ENCODE assay signal across 19 mouse cellular contexts in the genomic region with DNA sequence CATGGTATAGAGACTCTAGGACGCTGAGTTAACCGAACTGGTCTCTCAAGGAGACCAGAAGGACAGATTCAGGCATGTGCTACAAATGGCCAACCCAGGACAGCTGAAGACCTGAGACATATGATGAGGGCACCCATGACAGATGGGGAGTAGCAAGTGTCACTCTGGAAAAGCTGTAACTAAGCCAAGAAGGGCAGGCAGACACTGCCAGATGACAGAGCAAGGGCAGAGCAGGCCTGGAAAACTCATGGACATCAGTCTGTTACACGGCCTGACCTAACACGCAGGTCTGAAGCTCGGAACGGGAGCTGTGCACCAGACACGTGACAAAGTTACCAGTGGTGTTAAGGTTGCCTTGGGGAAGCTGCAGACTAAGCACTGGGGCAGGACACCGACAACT. TPM values are rescaled to one million over a fixed set of nuclear protein-coding genes. Genes with fewer than 3 reads are reported as not detected.
DNase-seq lines count a peak whose midpoint lies in the region; ATAC-seq and TF ChIP-seq lines count a peak whose summit lies in the region.
"Not testable (repeated sequence)": the region's sequence is repeated elsewhere in the genome, so short reads cannot be mapped to it uniquely, and the experiment has no call there.
"Had no signal": no experiment of that assay in that cellular context is flagged by ENCODE, and none has a peak within 500 bp of the region (broad histone marks: within the 10 kb centered on the region; RNA-seq: fewer than 3 reads in every experiment).

No protein-coding gene starts in this region.

- not testable (repeated sequence) for TF ChIP-seq EP300 in heart, postnatal 0 days (IDR thresholded peaks at IDR 0.05; ENCODE audit: low read depth)

- WGBS in heart, postnatal 0 days = 65% methylated on average over 5 of the region's 8 CpGs
- 86% methylated on average over 7 of the region's 8 CpGs for WGBS in liver, embryonic 12.5 days (ENCODE audit: insufficient replicate concordance)

- peak overlapping the region; percentile 66; the same call in 1 of the 2 replicates for H3K27ac ChIP-seq in gastrocnemius, adult 2 months
- H3K27ac ChIP-seq in heart, postnatal 0 days (ENCODE audit: low read depth); liver, embryonic 12.5 days; testis, adult 2 months (ENCODE audit: control insufficient read depth, insufficient read depth, low read depth, low read length): not testable (repeated sequence)

- not testable (repeated sequence) for TF ChIP-seq CTCF in gastrocnemius, adult 2 months (IDR thresholded peaks at IDR 0.05); heart, postnatal 0 days (IDR thresholded peaks at IDR 0.05; ENCODE audit: low read depth); testis, adult 2 months (IDR thresholded peaks at IDR 0.05; ENCODE audit: control insufficient read depth, insufficient read depth, insufficient replicate concordance, low read depth, low read length)

- ATAC-seq in heart, postnatal 0 days (ENCODE audit: insufficient read depth, low read depth); liver, embryonic 12.5 days: not testable (repeated sequence)

- not testable (repeated sequence) for H3K4me1 ChIP-seq in heart, postnatal 0 days (ENCODE audit: control insufficient read depth, insufficient read depth); liver, embryonic 12.5 days; testis, adult 2 months (ENCODE audit: control insufficient read depth, insufficient read depth, low read length)

- not testable (repeated sequence) for H3K4me2 ChIP-seq in heart, postnatal 0 days (ENCODE audit: low read depth, low read length)
- 0 out of 2 replicates have a peak overlapping the region, but pooled peaks have one; percentile 8 for H3K4me2 ChIP-seq in liver, embryonic 12.5 days

- DNase-seq in adrenal gland, postnatal 14 days = peak; percentile 11
- DNase-seq in cerebellum, adult 9-11 months = peak; percentile 22
- peak; percentile 43 for DNase-seq in gastrocnemius, adult 2 months
- peak; percentile 7 for DNase-seq in heart, postnatal 0 days (ENCODE audit: low spot score)
- peak; percentile 47 for DNase-seq in kidney, adult 11 months

- TF ChIP-seq POLR2A in testis, adult 2 months (IDR thresholded peaks at IDR 0.05; ENCODE audit: control insufficient read depth, low read depth, low read length) = not testable (repeated sequence)

- not testable (repeated sequence) for H3K27me3 ChIP-seq in heart, postnatal 0 days (ENCODE audit: control insufficient read depth, insufficient read depth, low read length); liver, embryonic 12.5 days (replicated peaks); testis, adult 2 months (ENCODE audit: control insufficient read depth, insufficient read depth, low read length)

- H3K9ac ChIP-seq in heart, postnatal 0 days (replicated peaks; ENCODE audit: low read depth, low read length); liver, embryonic 12.5 days: not testable (repeated sequence)

- not testable (repeated sequence) for H3K36me3 ChIP-seq in heart, postnatal 0 days (replicated peaks; ENCODE audit: control insufficient read depth, insufficient read depth, low read length); liver, embryonic 12.5 days; testis, adult 2 months (ENCODE audit: control insufficient read depth, insufficient read depth, low read length)

- H3K4me3 ChIP-seq in gastrocnemius, adult 2 months; heart, postnatal 0 days (ENCODE audit: low read depth, low read length); liver, embryonic 12.5 days: not testable (repeated sequence)
- H3K4me3 ChIP-seq in testis, adult 2 months (ENCODE audit: control insufficient read depth, low read depth, low read length) = peak overlapping the region; percentile 43; the same call in 1 of the 2 replicates

- not testable (repeated sequence) for H3K9me3 ChIP-seq in heart, postnatal 0 days (replicated peaks; ENCODE audit: control insufficient read depth, low read length); liver, embryonic 12.5 days (replicated peaks)

- intact Hi-C loops in gastrocnemius, adult 2 months (cut with DNase I) = not testable (repeated sequence)

RNA-seq across cellular contexts. Expression of gene Tagap1, which starts 2.1 kb away (rescaled TPM):
- total RNA-seq in adrenal gland, postnatal 14 days (2021) = 14.2 and 14.7 TPM in 2 replicates
- 10 to 100 TPM; 11.7 to 16.2 TPM for total RNA-seq in gastrocnemius, adult 2 months (2021)
- 14.6 and 15.7 TPM in 2 replicates for total RNA-seq in heart, postnatal 0 days (2014; rRNA removed; ENCODE audit: low replicate concordance)
- 16.2 and 16.3 TPM in 2 replicates for polyA plus RNA-seq in heart, postnatal 0 days (2015; fragmentation: Nextera tagmentation; extraction: Ambion mirVana)
- polyA plus RNA-seq in liver, embryonic 12.5 days (2016; fragmentation: Nextera tagmentation; extraction: Ambion mirVana) = 21.7 and 25.2 TPM in 2 replicates
- polyA plus RNA-seq in testis, adult 2 months (2012; rRNA removed) = 57.1 and 68.4 TPM in 2 replicates

RNA-seq across cellular contexts. Expression of gene Rsph3b, which starts 10.4 kb away (rescaled TPM):
- total RNA-seq in adrenal gland, postnatal 14 days (2021) = 40.9 and 42.2 TPM in 2 replicates
- total RNA-seq in gastrocnemius, adult 2 months (2021) = 10 to 100 TPM; 20.3 to 26.5 TPM
- total RNA-seq in heart, postnatal 0 days (2014; rRNA removed; ENCODE audit: low replicate concordance) = 72.9 and 74.7 TPM in 2 replicates
- polyA plus RNA-seq in heart, postnatal 0 days (2015; fragmentation: Nextera tagmentation; extraction: Ambion mirVana) = 99.8 and 100 TPM in 2 replicates
- polyA plus RNA-seq in liver, embryonic 12.5 days (2016; fragmentation: Nextera tagmentation; extraction: Ambion mirVana) = 16.2 and 18.0 TPM in 2 replicates
- polyA plus RNA-seq in testis, adult 2 months (2012; rRNA removed) = 209 and 231 TPM in 2 replicates

RNA-seq across cellular contexts. Expression of gene Rnaset2b, which starts 11.6 kb away (rescaled TPM):
- total RNA-seq in adrenal gland, postnatal 14 days (2021) = 328 and 341 TPM in 2 replicates
- 100 to 1,000 TPM; 100 to 123 TPM for total RNA-seq in gastrocnemius, adult 2 months (2021)
- 106 and 142 TPM in 2 replicates for total RNA-seq in heart, postnatal 0 days (2014; rRNA removed; ENCODE audit: low replicate concordance)
- polyA plus RNA-seq in heart, postnatal 0 days (2015; fragmentation: Nextera tagmentation; extraction: Ambion mirVana) = 331 and 343 TPM in 2 replicates
- polyA plus RNA-seq in liver, embryonic 12.5 days (2016; fragmentation: Nextera tagmentation; extraction: Ambion mirVana) = 107 TPM in 2 replicates
- 45.0 and 47.3 TPM in 2 replicates for polyA plus RNA-seq in testis, adult 2 months (2012; rRNA removed)

RNA-seq across cellular contexts. Expression of gene Gm49721, which starts 19.8 kb away (rescaled TPM):
- total RNA-seq in adrenal gland, postnatal 14 days (2021) = 0.64 TPM in 1 of 2 replicates, not detected in the other
- under 1 TPM in 1 of 2 experiments, not detected in 1; 0.59 TPM for total RNA-seq in gastrocnemius, adult 2 months (2021)
- not detected in 2 replicates for total RNA-seq in heart, postnatal 0 days (2014; rRNA removed; ENCODE audit: low replicate concordance)
- 0.05 and 0.10 TPM in 2 replicates for polyA plus RNA-seq in heart, postnatal 0 days (2015; fragmentation: Nextera tagmentation; extraction: Ambion mirVana)
- 0.11 TPM in 1 of 2 replicates, not detected in the other for polyA plus RNA-seq in liver, embryonic 12.5 days (2016; fragmentation: Nextera tagmentation; extraction: Ambion mirVana)
- 0.31 TPM in 1 of 2 replicates, not detected in the other for polyA plus RNA-seq in testis, adult 2 months (2012; rRNA removed)
- total RNA-seq: adrenal gland, adult 18-20 months; CH12.LX; gastrocnemius, postnatal 25 days; heart, adult 8-10 months; heart, postnatal 10 days; heart, postnatal 36 days had no signal
- polyA plus RNA-seq: embryonic facial prominence, embryonic 13.5 days; forebrain, embryonic 10.5 days; G1E; heart, embryonic 11.5 days; heart, embryonic 14.5 days; Patski had no signal
